Mouse (Mus musculus) effector memory CD4-positive, alpha-beta T cell, adult 5 months (primary cell): ENCODE results near the gene S1pr1. TPM values are rescaled to one million over a fixed set of nuclear protein-coding genes. Genes with fewer than 3 reads are reported as not detected.

Source experiments
- polyA plus RNA-seq: library from polyadenylated mRNA; unstranded; fragments of 100-300 nt; shearing (Covaris generic); gene quantifications from one replicate; pipeline ENCODE4 v1.2.1, GENCODE M21; 2017

The S1pr1 gene
- 893 TPM for polyA plus RNA-seq

DNA sequence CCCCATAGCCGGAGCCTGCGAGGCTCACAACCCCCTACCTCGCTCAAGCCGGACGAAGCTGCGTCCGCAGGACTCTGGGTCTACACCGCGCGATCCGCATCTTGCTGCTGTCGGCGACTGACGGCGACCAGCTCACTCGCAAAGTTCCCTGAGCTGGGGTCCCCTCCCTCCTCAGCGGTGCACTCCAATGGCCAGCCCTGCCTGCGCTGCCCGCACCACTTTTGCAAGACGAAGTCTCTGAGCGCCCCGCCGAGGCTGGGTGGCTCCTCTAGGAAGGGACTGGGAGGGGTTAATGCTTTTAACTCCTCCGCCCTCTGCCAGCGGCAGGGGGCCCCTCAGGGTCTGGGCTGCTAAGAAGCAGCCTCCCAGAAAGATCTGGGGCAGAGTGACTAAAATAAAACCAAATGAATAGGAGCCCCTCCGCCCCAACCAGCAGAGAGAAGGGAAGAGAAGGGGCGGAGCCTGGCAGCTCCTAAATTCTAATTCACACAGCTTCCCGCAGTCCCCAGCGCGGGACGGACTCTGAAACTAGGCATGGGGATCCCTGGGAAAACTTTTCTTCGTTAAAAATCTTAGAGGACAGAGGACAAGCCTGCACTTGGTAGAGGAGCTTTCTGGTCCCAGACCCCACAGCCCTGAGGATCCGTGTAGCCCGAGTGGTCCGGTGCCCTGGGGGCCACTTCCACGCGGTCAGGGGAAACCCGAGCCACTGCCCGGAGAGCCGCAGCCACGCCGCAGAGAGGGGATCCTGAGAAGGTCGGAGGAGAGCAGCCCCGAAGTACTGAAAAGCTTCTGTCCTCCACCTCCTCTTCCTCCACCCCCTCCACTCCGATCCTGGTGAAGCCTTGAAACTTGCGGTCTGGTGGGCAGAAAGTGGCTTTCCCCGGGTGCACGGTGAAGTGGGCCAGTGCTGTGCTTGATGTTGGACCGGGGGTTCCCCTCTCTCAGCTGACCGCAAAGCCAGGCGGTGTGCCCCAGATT is at the start of gene S1pr1:
TSS of gene S1pr1 (minus strand) at position 402 of the 981 bp plus-strand sequence.

Other genes with a start within 250 kb of the S1pr1 start
- gene Dph5, start 172.8 kb upstream of the S1pr1 start, polyA plus RNA-seq, result 84.1 TPM